Mouse (Mus musculus) Muller cell, postnatal 12 days (primary cell): ENCODE results near the gene Tenm3.

Experiments
- DNase-seq: peaks from one replicate; pipeline ENCODE4 v3.0.0-alpha.2; 2015; ENCODE audit errors: inconsistent ontology term

Tenm3 gene

DNA sequence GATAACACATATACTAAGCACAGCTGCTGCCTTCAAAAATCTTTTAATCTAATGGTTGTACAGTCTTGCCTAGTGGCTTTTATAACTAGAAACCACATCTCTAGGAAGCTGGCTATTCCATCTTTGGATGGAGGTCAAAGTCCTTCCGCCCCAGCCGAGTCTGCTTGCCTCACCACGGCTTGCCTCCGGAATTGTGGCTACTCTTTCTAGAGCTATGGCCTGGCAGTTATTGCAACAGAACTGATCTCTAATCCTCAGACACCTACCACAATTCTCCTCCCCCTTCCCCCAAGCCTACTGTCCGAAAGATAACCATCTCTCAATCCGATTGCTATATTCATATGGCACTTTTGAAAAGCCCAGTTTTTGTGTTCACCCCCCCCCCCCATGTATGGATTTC, 101.0 kb downstream of the Tenm3 start:
- no peak for DNase-seq

DNA sequence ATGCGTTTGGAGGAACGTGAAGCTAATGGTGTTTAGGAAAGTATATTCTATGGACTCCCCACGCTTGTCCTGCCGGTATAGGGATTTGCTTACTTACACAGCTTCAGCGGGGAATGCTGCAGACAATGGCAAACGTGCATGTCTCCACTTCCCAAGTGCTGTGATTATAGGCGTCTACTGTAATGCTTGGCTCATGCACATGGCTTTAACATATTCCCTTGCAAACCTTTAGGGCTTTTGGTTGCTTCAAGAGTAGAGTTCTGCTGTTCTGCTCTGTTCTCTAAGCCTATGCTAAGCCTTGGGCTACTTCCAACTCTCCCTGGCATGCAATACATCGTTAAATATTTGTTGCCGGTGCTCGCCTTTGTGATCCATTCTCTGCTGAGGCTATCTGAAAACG, 102.8 kb downstream of the Tenm3 start:
- DNase-seq, result peak; percentile 18

- DNase-seq, result peak; percentile 22
Measured at GRCm38 (mm10) chr8:48740147-48740881, 103.4 kb downstream of the Tenm3 start.

DNA sequence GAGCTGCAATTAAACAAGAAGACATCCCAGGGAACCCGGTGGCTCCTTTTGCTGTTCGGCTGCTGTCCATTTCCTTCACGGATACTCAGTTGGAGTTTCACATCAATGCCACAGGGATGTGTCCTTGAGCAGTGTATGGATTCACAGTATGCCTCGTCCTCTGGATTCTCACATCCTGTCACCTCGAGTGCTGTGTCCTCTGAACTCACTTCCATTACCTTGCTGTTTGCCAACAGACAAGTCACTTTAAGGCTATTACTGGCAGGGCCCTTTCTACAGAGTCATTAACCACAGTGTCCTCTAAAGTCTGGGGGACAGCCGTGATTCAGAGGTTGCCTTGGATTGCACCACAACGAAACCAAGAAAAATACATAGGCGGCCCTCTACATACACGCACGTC, 110.0 kb downstream of the Tenm3 start:
- no peak for DNase-seq

DNA sequence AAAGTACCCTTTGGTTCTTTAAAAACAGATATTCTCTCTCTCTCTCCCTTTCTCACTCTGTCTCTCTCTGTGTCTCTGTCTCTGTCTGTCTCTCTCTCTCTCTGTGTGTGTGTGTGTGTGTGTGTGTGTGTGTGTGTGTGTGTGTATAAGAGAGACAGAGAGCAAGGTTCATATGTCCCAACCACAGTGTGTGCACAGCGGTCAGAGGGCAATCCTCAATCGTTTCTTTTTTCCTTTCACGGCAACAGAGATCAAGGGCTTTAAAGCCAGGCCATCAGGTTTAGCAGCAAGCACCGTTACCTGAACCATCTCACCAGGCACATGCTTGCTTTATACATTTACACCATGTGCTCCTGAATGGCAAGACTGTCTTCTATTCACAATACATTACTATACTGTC, 110.7 kb downstream of the Tenm3 start:
- DNase-seq, result no peak

DNA sequence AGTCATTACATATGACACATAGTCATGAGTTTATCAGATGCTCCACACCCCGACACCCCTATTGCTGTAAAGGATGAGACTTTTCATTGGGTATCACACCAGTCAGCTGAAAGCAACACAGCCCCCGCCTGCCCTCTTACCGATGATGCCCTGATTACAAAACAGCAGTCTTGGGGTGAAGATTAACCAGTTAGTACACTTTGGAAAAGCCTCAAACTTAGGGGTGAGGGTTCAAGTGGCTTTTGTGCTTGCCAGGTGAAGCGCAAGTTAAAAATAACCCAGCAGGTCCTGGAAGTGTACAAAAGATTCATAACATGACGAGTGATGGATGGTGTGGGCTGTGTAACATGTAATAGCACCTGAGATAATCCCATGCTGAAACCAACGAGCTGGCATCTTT, 113.0 kb downstream of the Tenm3 start:
- no peak for DNase-seq

GRCm38 (mm10) chr8:48728833-48729690, 114.7 kb downstream of the Tenm3 start:
- no peak for DNase-seq

GRCm38 (mm10) chr8:48728006-48728405, 115.7 kb downstream of the Tenm3 start:
- DNase-seq, result no peak

DNA sequence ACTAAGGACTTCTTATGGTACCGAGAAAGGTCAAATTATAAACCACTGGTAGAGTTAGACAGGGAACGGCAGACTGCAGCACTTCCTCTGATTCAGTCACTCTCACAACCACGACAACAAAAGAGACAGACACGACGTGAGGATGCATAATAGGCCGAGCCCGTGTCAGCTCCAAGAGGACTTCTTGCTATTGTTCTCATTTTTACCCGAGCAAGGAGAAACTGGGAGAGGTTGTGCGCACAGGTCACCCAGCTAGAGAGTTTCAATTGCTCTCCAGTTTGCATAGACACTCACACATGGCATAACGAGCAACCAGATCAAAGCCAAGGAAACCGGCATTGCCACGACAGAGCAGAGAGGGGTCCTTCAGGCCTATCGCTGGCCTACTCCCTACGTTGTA, 121.0 kb downstream of the Tenm3 start:
- DNase-seq, result peak; percentile 26

GRCm38 (mm10) chr8:48722318-48722717, 121.4 kb downstream of the Tenm3 start:
- DNase-seq, result no peak

- DNase-seq, result no peak
Measured at GRCm38 (mm10) chr8:48721376-48721775, 122.4 kb downstream of the Tenm3 start.

DNA sequence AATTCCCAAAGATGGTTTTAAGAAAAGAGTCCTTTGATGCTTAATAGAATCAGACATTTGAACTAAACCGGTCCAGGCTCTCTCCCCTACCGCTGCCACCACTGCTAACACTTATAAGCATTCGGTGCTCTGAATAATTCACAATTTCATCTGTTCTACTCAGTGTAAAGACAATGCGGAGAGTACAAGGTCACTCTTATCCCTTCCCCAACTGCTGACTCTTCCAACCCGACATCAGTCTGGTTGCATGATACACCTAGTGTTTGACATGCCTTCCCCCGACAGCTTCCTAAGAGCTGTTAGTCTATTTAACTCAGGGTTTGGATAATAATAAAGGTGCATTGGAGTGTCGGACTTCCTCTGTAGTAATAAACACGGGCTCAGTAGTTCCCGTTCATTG, 128.1 kb downstream of the Tenm3 start:
- no peak for DNase-seq

GRCm38 (mm10) chr8:48706666-48707065, 137.1 kb downstream of the Tenm3 start:
- DNase-seq, result no peak

DNA sequence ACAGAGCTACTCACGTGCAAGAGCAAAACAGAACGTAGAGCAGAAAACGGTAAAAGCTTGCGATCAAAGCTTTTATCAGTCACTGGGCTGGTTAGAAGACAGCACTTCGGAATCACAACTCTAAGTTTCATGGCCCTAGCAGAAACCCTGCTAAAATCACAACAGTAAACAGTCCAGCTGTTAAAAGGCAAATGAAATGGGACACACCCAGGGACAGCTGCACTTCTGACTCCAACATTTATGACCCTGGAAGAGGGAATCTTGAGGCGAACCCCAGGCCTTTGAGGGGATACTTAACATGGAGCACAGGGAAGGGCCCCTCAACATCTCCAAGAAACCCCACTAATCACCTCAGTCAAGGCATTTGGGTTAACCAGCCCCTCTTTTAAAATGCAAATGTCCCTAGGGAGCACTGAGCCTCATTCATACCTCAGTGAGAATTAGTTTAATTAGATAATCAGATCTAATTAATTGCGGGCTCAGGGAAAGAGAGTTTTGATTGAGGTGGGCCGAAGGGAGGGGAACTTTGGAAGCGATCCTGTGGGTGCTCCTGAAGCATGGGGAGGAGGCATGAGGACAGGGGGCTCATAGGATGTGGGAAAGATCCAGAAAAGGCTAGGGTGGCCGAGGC, 138.8 kb downstream of the Tenm3 start:
- DNase-seq, result no peak

GRCm38 (mm10) chr8:48704485-48704884, 139.3 kb downstream of the Tenm3 start:
- no peak for DNase-seq

DNA sequence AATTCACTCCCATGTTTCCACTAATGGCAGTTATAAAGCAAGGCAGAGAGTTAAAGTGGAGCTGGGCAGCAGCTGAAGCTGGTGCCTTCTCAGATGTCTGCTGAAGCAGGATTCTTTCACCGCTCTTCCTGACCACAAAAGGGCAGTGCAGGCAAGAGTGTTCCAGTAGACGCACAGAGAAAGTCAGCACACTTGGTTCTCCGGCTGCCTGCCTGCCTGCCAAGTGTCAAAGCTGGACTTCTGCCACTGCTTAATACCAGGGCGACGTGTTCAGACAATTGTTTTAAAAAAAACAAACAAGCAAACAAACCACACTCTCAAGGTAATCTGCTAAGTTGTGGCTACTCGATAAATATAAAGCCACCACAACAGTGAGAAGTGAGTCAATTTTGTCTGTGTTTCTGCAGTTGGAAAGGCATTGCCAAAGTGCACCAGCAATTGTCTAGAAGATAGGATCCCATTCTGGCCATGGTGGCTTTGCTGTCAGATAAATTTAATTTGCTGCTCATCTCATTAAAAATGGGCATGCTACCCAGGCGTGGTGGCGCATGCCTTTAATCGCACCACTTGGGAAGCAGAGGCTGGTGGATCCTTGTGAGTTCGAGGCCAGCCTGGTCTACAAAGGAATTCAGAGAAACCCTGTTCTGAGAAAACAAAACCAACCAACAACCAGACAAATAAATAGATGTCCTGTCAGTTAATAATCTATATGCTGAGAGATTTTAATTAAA, 152.9 kb downstream of the Tenm3 start:
- DNase-seq, result peak; percentile 80

DNA sequence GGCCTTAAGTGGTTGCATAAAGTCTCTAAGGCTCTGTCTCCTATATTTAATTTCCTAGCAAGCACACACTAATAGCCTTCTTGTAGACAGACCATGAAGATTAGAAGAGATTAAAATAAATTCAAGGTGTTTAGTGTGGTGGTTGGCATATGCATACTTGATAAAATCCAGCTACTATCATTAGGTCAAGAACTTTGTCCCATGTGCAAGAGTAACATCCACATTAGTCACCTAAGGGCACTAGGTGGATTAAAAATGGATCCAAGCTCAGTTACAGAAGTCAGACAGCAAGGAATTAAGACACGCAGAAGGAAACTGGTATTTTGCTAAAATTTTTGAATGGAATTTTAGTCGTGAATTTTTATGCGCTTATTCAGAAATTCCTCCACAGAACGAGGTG, 155.0 kb downstream of the Tenm3 start:
- DNase-seq, result no peak

DNA sequence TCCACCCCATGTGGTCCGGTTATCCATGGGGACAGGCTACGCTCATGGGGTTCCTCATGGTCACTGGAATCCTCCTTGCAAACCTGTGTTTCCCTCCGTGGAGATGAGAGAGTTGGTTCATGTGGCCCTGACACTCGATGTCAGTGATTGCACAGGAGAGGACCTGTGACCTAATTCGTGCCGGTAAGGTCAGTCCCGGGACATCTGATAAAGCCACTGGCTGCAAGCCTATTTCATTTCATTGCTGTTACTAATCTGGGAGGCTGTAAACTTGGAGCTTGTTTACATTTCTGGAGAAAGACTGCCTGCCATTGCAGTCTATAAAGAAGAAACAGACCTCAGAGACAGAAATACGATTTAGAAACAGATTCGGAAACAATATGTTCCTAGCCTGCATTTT, 155.6 kb downstream of the Tenm3 start:
- no peak for DNase-seq

- no peak for DNase-seq
Measured at GRCm38 (mm10) chr8:48673476-48673875, 170.3 kb downstream of the Tenm3 start.

DNA sequence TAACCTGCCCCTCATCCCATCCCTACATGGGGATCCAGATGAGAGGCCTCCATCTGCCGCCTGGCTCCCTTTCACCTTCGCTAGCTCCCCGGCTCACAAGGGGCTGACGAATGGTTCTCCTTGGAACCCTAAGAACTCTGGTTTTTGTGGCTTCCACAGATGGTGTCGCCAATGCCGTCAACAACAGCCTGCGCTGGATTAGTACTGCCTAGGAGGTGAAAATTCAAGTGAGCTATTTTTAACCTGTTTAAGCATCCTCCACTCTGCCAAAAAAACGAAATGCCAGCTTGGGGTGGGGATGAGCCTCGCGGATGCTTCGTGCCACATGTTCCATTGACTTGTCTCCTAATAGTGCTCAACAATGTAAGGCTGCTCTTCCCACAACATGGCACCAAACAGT, 171.3 kb downstream of the Tenm3 start:
- DNase-seq, result no peak

DNA sequence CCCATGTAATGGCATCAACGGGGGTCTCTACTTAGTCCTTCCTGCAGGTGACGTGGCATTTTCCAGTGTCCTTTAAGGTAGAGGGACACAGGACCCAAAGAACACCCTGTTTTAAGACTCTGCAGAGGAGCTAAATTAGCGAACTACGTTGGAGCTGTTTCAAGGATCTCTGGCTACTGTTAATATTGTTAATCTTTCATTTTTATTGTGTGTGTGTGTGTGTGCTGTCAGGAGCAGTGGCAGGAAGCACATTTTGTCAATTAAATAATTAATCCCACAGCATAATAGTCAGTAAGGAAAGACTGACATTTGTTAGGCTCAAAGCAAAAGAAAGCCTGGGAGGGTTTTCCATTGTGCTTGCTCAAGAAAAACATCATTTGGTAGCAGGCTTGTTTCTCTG, 172.4 kb downstream of the Tenm3 start:
- DNase-seq, result no peak

DNA sequence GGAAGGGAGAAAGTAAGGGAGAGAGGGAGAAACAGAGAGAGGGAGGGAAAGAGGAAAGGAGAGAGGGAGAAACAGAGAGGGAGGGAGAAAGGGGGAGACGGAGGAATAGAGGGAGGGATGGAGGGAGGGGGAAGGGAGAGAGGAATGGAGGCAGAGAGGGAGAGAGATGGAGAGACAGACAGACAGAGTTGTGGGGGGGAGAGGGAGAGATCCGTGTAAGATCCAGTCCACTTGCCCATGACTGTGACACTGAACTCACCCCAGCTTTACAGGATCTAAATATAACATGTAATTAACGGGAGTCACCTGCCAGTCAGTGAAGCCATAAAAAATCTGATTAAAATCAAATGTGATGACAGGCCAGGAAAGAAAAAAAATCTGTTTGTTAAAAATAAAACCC, 172.9 kb downstream of the Tenm3 start:
- DNase-seq, result no peak
